Mouse (Mus musculus) hematopoietic stem cell, adult 5-6 weeks (primary cell): ENCODE measurements around the gene Myo19. TPM values are rescaled to one million over a fixed set of nuclear protein-coding genes. Genes with fewer than 3 reads are reported as not detected.
"Not testable (repeated sequence)": the region's sequence is repeated elsewhere in the genome, so short reads cannot be mapped to it uniquely, and the experiment has no call there.

ENCODE experiments used
- ATAC-seq, 2 experiments: fragments of 125-278 bp in 1 of 2; replicated peaks in 1 of 2; 2 replicates each; pipeline ENCODE4 v1.8.0; 2016 to 2017; ENCODE audit warnings: inconsistent platforms in 2 of 2, mild to moderate bottlenecking in 2 of 2, moderate number of reproducible peaks in 2 of 2, low read depth in 1 of 2, moderate TSS enrichment in 1 of 2; ENCODE audit not compliant: low FRiP score in 2 of 2, poor library complexity in 2 of 2, severe bottlenecking in 2 of 2, insufficient read depth in 1 of 2, low TSS enrichment in 1 of 2
- total RNA-seq: library from RNA; stranded (forward); fragments of 172-1452, 232-1000 nt; gene quantifications from 2 replicates; pipeline ENCODE4 v1.2.3, GENCODE M21; 2017

Myo19 gene
- total RNA-seq = 1.8 and 4.1 TPM in 2 replicates

DNA sequence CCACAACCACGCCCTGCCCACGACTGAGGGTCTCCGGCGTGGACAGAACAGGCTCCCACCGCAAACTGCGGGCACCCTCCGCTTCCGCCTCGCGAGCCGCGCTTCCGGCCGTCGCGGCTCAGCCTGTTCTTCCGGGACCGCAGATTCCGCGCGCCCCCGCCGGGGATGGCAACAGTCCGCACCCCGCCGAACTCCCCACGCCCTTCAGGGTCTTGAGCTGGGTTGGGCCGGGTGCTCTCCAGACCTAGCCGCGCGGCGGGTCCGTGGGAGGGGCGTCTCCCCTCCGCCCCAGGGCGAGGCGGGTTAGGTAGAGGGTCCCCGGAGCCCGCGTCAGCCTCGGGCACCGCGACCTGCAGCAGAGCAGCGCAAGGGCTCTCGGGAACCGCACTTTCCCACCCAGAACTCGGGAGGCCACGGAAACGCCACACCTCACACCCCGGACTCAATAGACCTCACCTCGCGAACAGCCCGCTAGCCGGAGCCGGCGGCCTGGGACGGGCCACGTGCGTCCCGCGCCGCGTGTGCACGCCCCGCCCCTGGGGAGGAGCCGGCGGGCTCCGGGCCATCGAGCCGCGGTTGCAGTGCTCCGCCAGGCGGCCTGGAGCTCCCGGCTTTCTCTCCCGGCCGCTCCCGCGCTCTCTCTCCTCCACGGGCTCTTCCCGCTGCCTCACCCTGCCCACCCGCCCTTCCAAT lies at the start of gene Myo19, which contains the start of gene Pigw:
Gene Myo19 (plus strand): TSS at position 377 of the 693 bp plus-strand sequence.
Gene Pigw (minus strand): TSS at position 514 of the 693 bp plus-strand sequence.
- peak; percentile 75 to 87 for ATAC-seq

GRCm38 (mm10) chr11:84839330-84839729 lies 40.6 kb upstream of the Myo19 start:
- ATAC-seq = no peak

GRCm38 (mm10) chr11:84846741-84847474 lies 33.0 kb upstream of the Myo19 start:
- ATAC-seq = no peak

GRCm38 (mm10) chr11:84847475-84848090 lies 32.4 kb upstream of the Myo19 start:
- no peak for ATAC-seq

DNA sequence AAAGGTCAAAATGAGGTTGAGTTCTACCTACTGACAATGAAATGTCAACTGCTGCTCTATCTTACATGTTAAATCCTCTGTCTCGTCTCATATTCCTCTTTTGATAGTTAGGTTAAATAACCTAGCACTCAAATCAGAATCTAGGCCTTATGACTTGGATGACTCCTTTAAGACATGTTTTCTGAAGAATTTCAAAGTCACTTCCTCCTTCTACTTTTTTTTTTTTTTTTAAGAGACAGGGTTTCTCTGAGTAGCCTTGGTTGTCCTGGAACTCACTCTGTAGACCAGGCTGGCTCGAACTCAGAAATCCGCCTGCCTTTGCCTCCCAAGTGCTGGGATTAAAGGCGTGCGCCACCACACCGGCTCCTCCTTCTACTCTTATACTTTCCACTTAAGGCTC lies 24.7 kb upstream of the Myo19 start:
- ATAC-seq = no peak

DNA sequence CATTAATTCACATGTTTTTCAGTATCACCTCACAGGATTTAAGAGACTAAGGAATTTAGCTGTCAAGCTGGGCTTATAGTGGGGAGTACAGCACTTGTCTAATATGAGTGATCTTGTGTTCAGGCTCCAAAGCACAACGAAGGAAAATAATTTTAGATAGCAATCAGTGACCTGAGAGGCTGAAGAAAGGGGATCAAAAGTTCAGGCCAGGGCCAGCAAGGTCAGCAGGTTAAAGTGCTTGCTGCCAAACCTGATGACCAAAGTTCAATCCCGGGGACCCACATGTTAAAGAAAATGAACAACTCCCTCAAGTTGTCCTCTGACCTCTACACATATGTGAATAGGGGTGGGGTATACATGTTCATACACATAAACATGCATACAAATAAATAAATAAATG lies 14.7 kb upstream of the Myo19 start:
- no peak for ATAC-seq

DNA sequence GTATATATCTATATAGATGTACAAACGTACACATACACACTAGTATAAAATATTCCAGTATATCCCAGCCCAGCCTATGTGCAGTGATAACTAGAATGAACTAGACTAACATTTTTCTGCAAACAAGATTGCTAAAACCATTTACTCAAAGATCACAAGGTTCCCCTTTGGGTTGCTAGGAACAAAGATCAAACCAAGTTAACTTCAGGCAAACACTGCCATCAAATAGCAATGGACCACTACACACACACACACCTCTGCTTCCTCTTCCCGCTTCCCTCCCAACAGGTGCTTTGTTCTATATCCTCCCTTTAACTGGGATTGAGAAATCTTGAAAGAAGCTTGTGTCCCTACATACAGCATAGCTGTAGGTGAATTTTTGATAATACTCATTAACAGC lies 12.4 kb upstream of the Myo19 start:
- ATAC-seq = no peak

- ATAC-seq = no peak
Observed at GRCm38 (mm10) chr11:84868786-84869259, 11.1 kb upstream of the Myo19 start.

DNA sequence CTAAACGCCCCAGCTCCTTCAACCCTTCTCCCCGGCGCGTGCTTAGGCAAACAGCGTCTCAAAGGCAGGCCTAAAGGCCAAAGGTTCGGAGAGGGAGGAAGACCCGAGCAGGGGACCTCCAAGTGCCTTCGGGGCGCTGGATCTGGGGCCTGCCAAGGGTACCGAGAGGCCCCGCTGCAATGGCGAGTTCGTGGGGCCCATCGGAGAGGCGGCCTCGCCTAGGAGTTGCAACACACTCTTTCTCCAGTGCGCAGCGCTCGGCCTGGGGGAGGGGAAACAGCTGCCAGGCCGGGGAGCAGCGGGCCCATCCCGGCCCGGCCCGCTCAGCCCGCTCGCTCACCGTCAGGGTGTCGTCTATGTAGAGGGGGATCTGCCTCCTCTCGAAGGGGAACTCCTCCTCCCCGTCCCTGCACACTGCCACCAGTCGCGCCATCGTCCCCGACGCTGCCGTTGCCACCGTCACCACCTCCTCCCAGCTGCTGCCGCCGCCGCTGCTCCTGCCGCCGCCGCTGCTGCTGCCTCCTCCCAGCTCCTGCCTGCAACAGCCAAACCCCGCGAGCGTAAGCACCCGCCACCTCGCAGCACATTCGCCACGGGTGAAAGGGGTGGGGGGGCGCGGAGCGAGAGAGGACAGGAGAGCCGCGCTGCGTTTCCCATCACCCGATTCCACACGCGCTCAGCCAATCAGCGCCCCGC lies 10.3 kb upstream of the Myo19 start:
- ATAC-seq = peak; percentile 78 to 81

GRCm38 (mm10) chr11:84870337-84871043 lies 9.5 kb upstream of the Myo19 start, which contains the start of gene Ggnbp2:
Gene Ggnbp2, minus strand, starts transcription at chr11:84870817.
- ATAC-seq = peak; percentile 62 to 74

- peak in 1 of 2 experiments; percentile 1; a peak in 2 of 4 replicates for ATAC-seq
Observed at GRCm38 (mm10) chr11:84871046-84871445, 8.9 kb upstream of the Myo19 start.

GRCm38 (mm10) chr11:84871548-84872069 lies 8.3 kb upstream of the Myo19 start:
- ATAC-seq = no peak

DNA sequence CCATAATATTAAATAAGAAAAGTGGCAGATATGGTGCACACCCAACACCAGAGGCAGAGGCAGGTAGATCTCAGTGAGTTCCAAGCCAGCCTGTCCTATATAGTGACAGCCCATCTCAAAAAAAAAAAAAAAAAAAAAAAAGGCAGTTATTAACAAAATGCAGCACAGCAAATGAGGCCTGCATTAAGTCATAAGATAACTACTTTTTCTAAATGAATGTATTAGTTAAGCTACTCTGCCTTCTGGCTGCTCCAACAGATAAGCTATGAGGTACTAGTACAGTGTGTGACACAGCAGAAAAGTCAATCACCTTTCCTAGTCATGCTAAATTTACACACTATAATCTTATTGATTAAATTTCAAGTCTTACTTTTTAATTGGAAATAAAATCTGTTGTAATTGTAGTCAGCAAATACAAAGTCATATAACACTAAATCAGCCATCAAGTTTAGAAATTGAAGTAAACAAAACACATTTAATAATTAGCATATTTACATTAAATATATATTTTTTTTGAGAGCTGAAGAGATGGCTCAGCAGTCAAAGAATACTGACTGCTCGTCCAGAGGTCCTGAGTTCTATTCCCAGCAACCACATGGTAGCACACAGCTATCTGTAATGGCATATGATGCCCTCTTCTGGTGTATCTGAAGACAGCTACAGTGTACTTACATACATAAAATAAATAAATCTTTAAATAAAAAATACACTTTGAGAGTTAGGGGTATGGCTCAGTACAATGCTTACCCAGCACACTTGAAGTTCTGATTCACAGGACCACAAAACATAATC lies 6.7 kb upstream of the Myo19 start:
- no peak for ATAC-seq

DNA sequence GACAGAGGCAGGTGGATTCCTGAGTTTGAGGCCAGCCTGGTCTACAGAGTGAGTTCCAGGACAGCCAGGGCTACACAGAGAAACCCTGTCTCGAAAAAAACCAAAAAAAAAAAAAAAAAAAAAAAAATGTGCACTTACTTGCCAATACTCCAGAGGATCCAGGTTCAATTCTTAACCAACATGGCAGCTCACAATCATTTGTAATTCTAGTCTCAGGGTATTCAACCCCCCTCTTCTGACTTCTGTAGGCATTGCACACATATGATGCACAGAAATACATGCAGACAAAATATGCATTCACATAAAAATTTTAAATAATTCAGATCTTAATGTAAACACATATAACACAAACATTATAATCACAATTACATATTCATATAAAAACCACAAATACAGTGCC lies 3.9 kb upstream of the Myo19 start:
- not testable (repeated sequence) for ATAC-seq

DNA sequence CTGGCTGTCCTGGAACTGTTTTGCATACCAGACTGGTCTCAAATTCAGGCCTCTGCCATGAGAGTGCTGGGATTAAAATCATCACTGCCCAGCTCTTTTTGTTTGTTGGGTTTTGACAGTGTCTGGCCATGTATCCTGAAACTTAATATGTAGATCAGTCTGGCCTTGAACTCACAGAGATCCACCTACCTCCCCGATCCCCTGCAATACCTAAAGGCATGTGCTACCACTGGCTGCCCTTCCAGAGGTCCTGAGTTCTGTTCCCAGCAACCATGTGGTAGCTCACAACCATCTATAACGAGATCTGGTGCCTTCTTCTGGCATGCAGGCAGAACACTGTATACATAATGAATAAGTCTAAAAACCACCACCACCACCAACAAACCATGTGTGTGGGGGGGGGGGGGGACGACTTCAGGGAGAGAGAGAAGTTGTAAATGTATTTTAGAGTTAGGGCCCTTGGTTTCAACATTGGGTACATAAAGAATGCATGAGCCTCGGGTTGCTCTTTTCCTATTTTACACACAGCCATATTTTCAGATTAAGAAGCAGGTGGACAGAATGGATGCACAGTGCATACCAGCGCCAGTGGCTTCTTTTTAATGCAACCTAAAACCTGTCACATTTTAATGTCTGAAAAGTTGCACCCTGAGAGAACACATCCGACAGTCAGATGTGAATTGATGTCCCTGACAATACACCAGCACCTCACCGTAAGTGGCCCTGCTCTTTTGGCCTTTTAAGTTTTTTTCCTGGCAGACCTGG lies 759 bp upstream of the Myo19 start:
- no peak for ATAC-seq
